Mouse (Mus musculus): Measurements from ENCODE around the gene Tnni1. TPM values are rescaled to one million over a fixed set of nuclear protein-coding genes. Genes with fewer than 3 reads are reported as not detected.

The Tnni1 gene
- polyA plus RNA-seq, 1 experiment from 2014 or later, result 9.7 TPM

Other genes with a start within 250 kb of the Tnni1 start
- gene Nav1, start 172.1 kb upstream of the Tnni1 start, polyA plus RNA-seq (2015; fragmentation: Nextera tagmentation; extraction: Ambion mirVana), result 1.1 and 1.8 TPM in 2 replicates
- 33.8 and 36.8 TPM in 2 replicates for gene Csrp1, start 59.4 kb upstream of the Tnni1 start, polyA plus RNA-seq (2015; fragmentation: Nextera tagmentation; extraction: Ambion mirVana)
- gene Phlda3, start 13.3 kb upstream of the Tnni1 start, polyA plus RNA-seq (2015; fragmentation: Nextera tagmentation; extraction: Ambion mirVana), result 5.7 and 7.1 TPM in 2 replicates
- 0.16 and 0.68 TPM in 2 replicates for gene Lad1, start 39.2 kb downstream of the Tnni1 start, polyA plus RNA-seq (2015; fragmentation: Nextera tagmentation; extraction: Ambion mirVana)
- gene Tnnt2, start 56.9 kb downstream of the Tnni1 start, polyA plus RNA-seq (2015; fragmentation: Nextera tagmentation; extraction: Ambion mirVana), result 4.3 and 19.2 TPM in 2 replicates
- 0.05 TPM in 1 of 2 replicates, not detected in the other for gene Pkp1, start 139.8 kb downstream of the Tnni1 start, polyA plus RNA-seq (2015; fragmentation: Nextera tagmentation; extraction: Ambion mirVana)
- not detected in 2 replicates for gene Igfn1, start 226.9 kb downstream of the Tnni1 start, polyA plus RNA-seq (2015; fragmentation: Nextera tagmentation; extraction: Ambion mirVana)
- gene Tmem9, start 228.7 kb downstream of the Tnni1 start, polyA plus RNA-seq (2015; fragmentation: Nextera tagmentation; extraction: Ambion mirVana), result 90.9 and 95.3 TPM in 2 replicates

Measured in liver, embryonic 13.5 days (tissue).